Mouse (Mus musculus): ENCODE results near the gene Gps2.

The Gps2 gene

DNA sequence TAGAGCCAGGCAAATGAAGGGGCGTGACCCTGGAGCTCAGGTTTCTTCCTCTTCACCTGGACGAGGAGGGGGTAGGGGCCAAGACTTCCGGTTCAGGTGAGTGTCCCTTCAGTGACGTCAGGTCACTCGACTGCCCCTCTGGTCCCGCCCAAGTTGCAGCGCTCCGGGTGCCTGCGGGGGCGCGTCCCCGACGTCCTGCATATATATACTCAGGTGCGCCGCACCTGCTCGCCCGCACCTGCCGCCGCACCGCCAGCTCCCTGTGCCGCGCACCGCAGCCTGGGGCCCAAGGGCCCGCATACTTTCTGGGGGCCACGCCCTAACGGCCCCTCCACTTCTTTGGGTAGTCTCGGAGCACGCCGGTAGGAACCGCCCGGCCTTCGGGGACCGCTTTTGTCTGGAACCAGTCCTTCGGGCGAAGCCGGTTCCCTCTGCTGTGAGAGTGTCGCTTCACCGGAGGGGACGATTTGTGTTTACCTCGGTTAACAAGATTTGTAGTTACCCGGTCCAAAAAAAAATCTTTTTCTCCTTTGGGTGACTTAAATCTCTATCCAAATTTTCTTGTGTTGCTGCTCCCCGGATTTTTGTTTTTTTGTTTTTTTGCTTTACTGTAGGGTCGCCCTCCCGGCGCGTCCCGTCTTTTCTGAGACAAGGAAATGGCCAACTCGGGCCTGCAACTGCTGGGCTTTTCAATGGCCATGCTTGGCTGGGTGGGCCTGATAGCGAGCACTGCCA, 51.8 kb downstream of the Gps2 start:
- in situ Hi-C loops (cut with MboI, MseI), result no loop called here

Measured in regulatory T cell (primary cell).